Mouse (Mus musculus) MEL (cell line): ENCODE measurements around the gene Zfp189. TPM values are rescaled to one million over a fixed set of nuclear protein-coding genes. Genes with fewer than 3 reads are reported as not detected.

Source experiments
- DNase-seq: peaks from one replicate; pipeline ENCODE4 v3.0.0; 2011; ENCODE audit warnings: low read depth, low spot score
- H3K27ac ChIP-seq: 2 replicates; pipeline ENCODE4 v1.5.1; 2012; ENCODE audit warnings: low read depth, mild to moderate bottlenecking, control low read depth, low read length, moderate library complexity; ENCODE audit not compliant: control insufficient read depth
- H3K27me3 ChIP-seq, 2 experiments: fragments of 150-350 bp in 1 of 2; sonication (generic) in 1 of 2; 2 replicates each; pipeline ENCODE4 v1.6.1; 2012; ENCODE audit warnings: low read length in 2 of 2, mild to moderate bottlenecking in 2 of 2, improper control_type of control experiment in 1 of 2, moderate library complexity in 1 of 2; ENCODE audit not compliant: insufficient read depth in 2 of 2, control insufficient read depth in 1 of 2
- H3K36me3 ChIP-seq, 2 experiments: 2 replicates each; pipeline ENCODE4 v1.6.1; 2012 to 2014; ENCODE audit warnings: low read length in 2 of 2, improper control_type of control experiment in 1 of 2, inconsistent platforms in 1 of 2, mild to moderate bottlenecking in 1 of 2; ENCODE audit not compliant: insufficient read depth in 2 of 2, control insufficient read depth in 1 of 2
- H3K4me1 ChIP-seq, 2 experiments: fragments of 150-350 bp in 1 of 2; sonication (generic) in 1 of 2; 2 replicates each; pipeline ENCODE4 v1.6.1; 2012; ENCODE audit warnings: low read length in 2 of 2, improper control_type of control experiment in 1 of 2, mild to moderate bottlenecking in 1 of 2; ENCODE audit not compliant: insufficient read depth in 2 of 2, control insufficient read depth in 1 of 2
- H3K4me3 ChIP-seq, 2 experiments: fragments of 150-350 bp in 1 of 2; sonication (generic) in 1 of 2; 2 replicates each; pipeline ENCODE4 v1.5.1; 2012; ENCODE audit warnings: low read depth in 2 of 2, low read length in 2 of 2, mild to moderate bottlenecking in 2 of 2, moderate library complexity in 2 of 2, control low read depth in 1 of 2, improper control_type of control experiment in 1 of 2; ENCODE audit not compliant: control insufficient read depth in 1 of 2, insufficient read depth in 1 of 2
- H3K79me2 ChIP-seq: 2 replicates; pipeline ENCODE4 v1.6.1; 2012; ENCODE audit warnings: mild to moderate bottlenecking, low read length, moderate library complexity; ENCODE audit not compliant: control insufficient read depth, poor library complexity, insufficient read depth
- H3K9ac ChIP-seq: 2 replicates; pipeline ENCODE4 v1.6.1; 2012; ENCODE audit warnings: low read depth, mild to moderate bottlenecking, control low read depth, low read length, moderate library complexity; ENCODE audit not compliant: control insufficient read depth, poor library complexity, severe bottlenecking
- H3K9me3 ChIP-seq: fragments of 150-350 bp; sonication (generic); replicated peaks from 2 replicates; pipeline ENCODE4 v1.6.1; 2012; ENCODE audit warnings: mild to moderate bottlenecking, low read length, improper control_type of control experiment, moderate library complexity; ENCODE audit not compliant: insufficient read depth
- CHD2 ChIP-seq: IDR thresholded peaks from 2 replicates; pipeline ENCODE4 v1.6.1; 2011; ENCODE audit warnings: low read length, improper control_type of control experiment
- ELF1 ChIP-seq: IDR thresholded peaks from 2 replicates; pipeline ENCODE4 v1.6.1; 2014; ENCODE audit warnings: low read depth, mild to moderate bottlenecking, inconsistent platforms, low read length, improper control_type of control experiment, moderate library complexity
- GABPA ChIP-seq: IDR thresholded peaks from 2 replicates; pipeline ENCODE4 v1.6.1; 2012; ENCODE audit warnings: low read depth, mild to moderate bottlenecking, inconsistent platforms, low read length, improper control_type of control experiment, moderate library complexity
- HCFC1 ChIP-seq: IDR thresholded peaks from 2 replicates; pipeline ENCODE4 v1.6.1; 2012; ENCODE audit warnings: low read depth, mild to moderate bottlenecking, inconsistent platforms, low read length, improper control_type of control experiment, moderate library complexity
- JUND ChIP-seq: IDR thresholded peaks from 2 replicates; pipeline ENCODE4 v1.6.1; 2011; ENCODE audit warnings: low read depth, mild to moderate bottlenecking, improper control_type of control experiment, low read length
- KAT2A ChIP-seq: conservative IDR thresholded peaks from 2 replicates; pipeline ENCODE4 v1.6.1; 2012; ENCODE audit warnings: low read depth, low read length, improper control_type of control experiment, inconsistent platforms
- MAFK ChIP-seq: IDR thresholded peaks from 2 replicates; pipeline ENCODE4 v1.6.1; 2011; ENCODE audit warnings: low read depth, mild to moderate bottlenecking, low read length, improper control_type of control experiment, borderline replicate concordance
- MEF2A ChIP-seq: IDR thresholded peaks from 2 replicates; pipeline ENCODE4 v1.6.1; 2014; ENCODE audit warnings: low read depth, mild to moderate bottlenecking, inconsistent platforms, low read length, improper control_type of control experiment; ENCODE audit not compliant: poor library complexity, insufficient replicate concordance, severe bottlenecking; ENCODE audit errors: extremely low read depth
- MYB ChIP-seq: IDR thresholded peaks from 2 replicates; pipeline ENCODE4 v1.6.1; 2011; ENCODE audit warnings: mild to moderate bottlenecking, low read depth, low read length, improper control_type of control experiment
- MYC ChIP-seq: IDR thresholded peaks from 2 replicates; pipeline ENCODE4 v1.6.1; 2011; ENCODE audit warnings: low read depth, mild to moderate bottlenecking, low read length, improper control_type of control experiment, moderate library complexity
- NELFE ChIP-seq: IDR thresholded peaks from 2 replicates; pipeline ENCODE4 v1.6.1; 2011; ENCODE audit warnings: low read depth, low read length, improper control_type of control experiment
- POLR2AphosphoS5 ChIP-seq: IDR thresholded peaks from 2 replicates; pipeline ENCODE4 v1.6.1; 2012; ENCODE audit warnings: low read depth, borderline replicate concordance, mild to moderate bottlenecking, inconsistent platforms, low read length, moderate library complexity, mixed read lengths
- RCOR1 ChIP-seq: IDR thresholded peaks from 2 replicates; pipeline ENCODE4 v1.6.1; 2012; ENCODE audit warnings: low read depth, mild to moderate bottlenecking, inconsistent platforms, low read length, improper control_type of control experiment
- SIN3A ChIP-seq: IDR thresholded peaks from 2 replicates; pipeline ENCODE4 v1.6.1; 2012; ENCODE audit warnings: low read length, improper control_type of control experiment, inconsistent platforms
- SMC3 ChIP-seq: IDR thresholded peaks from 2 replicates; pipeline ENCODE4 v1.6.1; 2011; ENCODE audit warnings: low read depth, low read length, improper control_type of control experiment
- TAL1 ChIP-seq: IDR thresholded peaks from 2 replicates; pipeline ENCODE4 v1.6.1; 2012; ENCODE audit warnings: mild to moderate bottlenecking, inconsistent platforms, low read length, moderate library complexity, mixed read lengths
- TCF12 ChIP-seq: IDR thresholded peaks from 2 replicates; pipeline ENCODE4 v1.6.1; 2014; ENCODE audit warnings: low read depth, mild to moderate bottlenecking, inconsistent platforms, low read length, improper control_type of control experiment, moderate library complexity
- UBTF ChIP-seq: IDR thresholded peaks from 2 replicates; pipeline ENCODE4 v1.6.1; 2012; ENCODE audit warnings: low read depth, mild to moderate bottlenecking, inconsistent platforms, low read length, improper control_type of control experiment, moderate library complexity, borderline replicate concordance; ENCODE audit not compliant: insufficient read depth
- USF1 ChIP-seq: IDR thresholded peaks from 2 replicates; pipeline ENCODE4 v1.6.1; 2014; ENCODE audit warnings: low read depth, mild to moderate bottlenecking, inconsistent platforms, low read length, improper control_type of control experiment, moderate library complexity
- USF2 ChIP-seq, 2 experiments: IDR thresholded peaks; 2 replicates each; pipeline ENCODE4 v1.6.1; 2011 to 2012; ENCODE audit warnings: improper control_type of control experiment in 2 of 2, low read length in 2 of 2, borderline replicate concordance in 1 of 2, inconsistent platforms in 1 of 2, low read depth in 1 of 2, mild to moderate bottlenecking in 1 of 2; ENCODE audit not compliant: insufficient read depth in 1 of 2
- ZC3H11A ChIP-seq: IDR thresholded peaks from 2 replicates; pipeline ENCODE4 v1.6.1; 2012; ENCODE audit warnings: low read depth, mild to moderate bottlenecking, inconsistent platforms, low read length, improper control_type of control experiment
- ZMIZ1 ChIP-seq: IDR thresholded peaks from 2 replicates; pipeline ENCODE4 v1.6.1; 2012; ENCODE audit warnings: low read depth, mild to moderate bottlenecking, inconsistent platforms, low read length, improper control_type of control experiment, moderate library complexity
- polyA plus RNA-seq, 2 experiments: library from polyadenylated mRNA; stranded (reverse) in 1 of 2; unstranded in 1 of 2; fragments of >175 nt in 1 of 2; fragments of >200 nt in 1 of 2; gene quantifications; 2 replicates each; pipeline versions ENCODE4 v1.2.1 to v1.2.4; 2012; ENCODE audit warnings: low replicate concordance in 2 of 2, low read depth in 1 of 2; ENCODE audit not compliant: insufficient read length in 2 of 2, insufficient read depth in 1 of 2, missing spikeins in 1 of 2
- total RNA-seq: library from RNA; depleted of rRNA; stranded (reverse); fragments of 300-350 nt; gene quantifications from 2 replicates; pipeline ENCODE4 v1.2.3, GENCODE M21; 2012

Gene Zfp189
- total and polyA plus RNA-seq, 3 experiments: 3.3 to 5.3 TPM; not detected in 1

- TF ChIP-seq TAL1 (no peak), SIN3A (no peak), HCFC1 (no peak), MEF2A (no peak), MYC (no peak), RCOR1 (no peak), MAFK (no peak)
- Histone ChIP-seq H3K9me3 (no peaks in the 10 kb centered on the region), H3K36me3 (peaks cover 0 to 2% of the 10 kb centered on the region in 2 experiments; a peak in 1 of 4 replicates), H3K9ac (no peak within 1 kb of the TSS), H3K27me3 (no peaks in the 10 kb centered on the region), H3K4me3 (no peak within 1 kb of the TSS), H3K27ac (no peak within 1 kb of the TSS), H3K4me1 (peaks cover 0 to 3% of the 10 kb centered on the region in 2 experiments; a peak in 3 of 4 replicates), H3K79me2 (no peaks in the 10 kb centered on the region)
- DNase-seq: no peak
Measured at GRCm38 (mm10) chr4:49473435-49474100, 47.4 kb upstream of the Zfp189 start, which contains the start of gene Acnat1. Gene Acnat1 (minus strand): TSS chr4:49473912.

DNA sequence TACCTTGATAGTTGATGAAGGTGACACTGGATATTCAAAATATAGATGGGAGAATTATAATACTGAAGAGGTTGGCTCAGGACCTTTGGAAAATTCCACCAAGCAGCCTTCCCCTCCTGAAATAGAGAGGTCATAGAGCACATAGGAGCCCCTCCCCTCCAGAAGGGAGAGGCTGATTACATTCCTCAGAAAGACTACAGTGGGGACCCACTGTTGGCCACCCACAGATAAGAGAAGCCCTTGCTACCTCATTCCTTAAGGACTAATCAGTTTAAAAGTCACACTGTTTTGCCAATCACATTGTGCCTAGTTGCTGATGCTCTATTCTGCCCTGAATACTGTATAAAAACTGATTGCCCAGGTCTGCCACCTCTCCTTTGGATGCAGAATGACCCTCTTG lies 46.4 kb upstream of the Zfp189 start:
- Histone ChIP-seq H3K27ac (no peak overlapping the region), H3K4me1 (peaks cover 0 to 3% of the 10 kb centered on the region in 2 experiments; a peak in 3 of 4 replicates), H3K9ac (no peak overlapping the region), H3K27me3 (no peaks in the 10 kb centered on the region), H3K36me3 (peaks cover 0 to 2% of the 10 kb centered on the region in 2 experiments; a peak in 1 of 4 replicates), H3K79me2 (no peaks in the 10 kb centered on the region), H3K9me3 (no peaks in the 10 kb centered on the region), H3K4me3 (no peak overlapping the region)
- TF ChIP-seq TAL1 (peak; percentile 11; the same call in 1 of the 2 replicates), UBTF (no peak)
- no peak for DNase-seq

GRCm38 (mm10) chr4:49478118-49478877 lies 42.7 kb upstream of the Zfp189 start:
- DNase-seq: peak; percentile 82
- Histone ChIP-seq H3K4me3 (peak overlapping the region; percentile 47 to 49), H3K4me1 (peaks cover 0 to 3% of the 10 kb centered on the region in 2 experiments; a peak in 3 of 4 replicates), H3K9me3 (no peaks in the 10 kb centered on the region), H3K27me3 (no peaks in the 10 kb centered on the region), H3K9ac (peak overlapping the region; percentile 43), H3K36me3 (peaks cover 0 to 2% of the 10 kb centered on the region in 2 experiments; a peak in 1 of 4 replicates), H3K79me2 (no peaks in the 10 kb centered on the region), H3K27ac (peak overlapping the region; percentile 35)
- TF ChIP-seq ELF1 (no peak), POLR2AphosphoS5 (no peak), NELFE (no peak; the same call in 1 of the 2 replicates), MYB (peak; percentile 84), USF1 (no peak), SIN3A (0 out of 2 replicates have a peak, but pooled peaks have one; percentile 31), MYC (no peak), GABPA (no peak), USF2 (IDR thresholded peaks at IDR 0.05; ENCODE audit: borderline replicate concordance in 1 of 2, insufficient read depth in 1 of 2, low read depth in 1 of 2, low read length in 2 of 2) (no peak), KAT2A (no peak), ZMIZ1 (no peak), TCF12 (peak; percentile 73), JUND (no peak), CHD2 (no peak), ZC3H11A (no peak), SMC3 (no peak)
